Mouse (Mus musculus): ENCODE measurements at regions not wholly inside any gene's neighbourhood (a gene's known extent, or its start where the extent isn't known, plus 50 kb on each side); places are given as distances from the start of the nearest gene placed in this dataset.

GRCm38 (mm10) chr4:55859211-55859761 is 327.0 kb upstream of the Klf4 start:
- Histone ChIP-seq H3K27me3 (ENCODE audit: insufficient read depth, low read length) (no peaks in the 10 kb centered on the region), H3K4me3 (replicated peaks; ENCODE audit: low read length) (no peak overlapping the region), H3K4me1 (replicated peaks; ENCODE audit: low read depth, low read length) (no peaks in the 10 kb centered on the region), H3K36me3 (ENCODE audit: insufficient read depth, low read length) (no peaks in the 10 kb centered on the region), H3K9me3 (ENCODE audit: low read length) (no peaks in the 10 kb centered on the region)
- TF ChIP-seq CTCF (conservative IDR thresholded peaks at IDR 0.05; ENCODE audit: low read length) (no peak), NANOG (IDR thresholded peaks at IDR 0.05; ENCODE audit: borderline replicate concordance, low read length) (no peak), POU5F1 (IDR thresholded peaks at IDR 0.05; ENCODE audit: borderline replicate concordance, low read length) (no peak)

- Histone ChIP-seq H3K4me3 (replicated peaks; ENCODE audit: low read length) (no peak overlapping the region), H3K36me3 (ENCODE audit: insufficient read depth, low read length) (no peaks in the 10 kb centered on the region), H3K9me3 (ENCODE audit: low read length) (no peaks in the 10 kb centered on the region)
Observed at GRCm38 (mm10) chr4:55851430-55851829, 319.2 kb upstream of the Klf4 start.

GRCm38 (mm10) chr4:55851027-55851426 is 318.8 kb upstream of the Klf4 start:
- H3K36me3 ChIP-seq (ENCODE audit: insufficient read depth, low read length): no peaks in the 10 kb centered on the region
- no peak overlapping the region for H3K4me3 ChIP-seq (replicated peaks; ENCODE audit: low read length)
- no peaks in the 10 kb centered on the region for H3K9me3 ChIP-seq (ENCODE audit: low read length)
- no peak for TF ChIP-seq CTCF (conservative IDR thresholded peaks at IDR 0.05; ENCODE audit: low read length)
- TF ChIP-seq POU5F1 (IDR thresholded peaks at IDR 0.05; ENCODE audit: borderline replicate concordance, low read length): no peak
- H3K4me1 ChIP-seq (replicated peaks; ENCODE audit: low read depth, low read length): no peaks in the 10 kb centered on the region
- H3K27me3 ChIP-seq (ENCODE audit: insufficient read depth, low read length): no peaks in the 10 kb centered on the region

More at GRCm38 (mm10) chr4:55851430-55851829, 319.2 kb upstream of the Klf4 start:
- no peaks in the 10 kb centered on the region for H3K4me1 ChIP-seq (replicated peaks; ENCODE audit: low read depth, low read length)
- no peak for TF ChIP-seq NANOG (IDR thresholded peaks at IDR 0.05; ENCODE audit: borderline replicate concordance, low read length)
- no peak for TF ChIP-seq POU5F1 (IDR thresholded peaks at IDR 0.05; ENCODE audit: borderline replicate concordance, low read length)
- no peaks in the 10 kb centered on the region for H3K27me3 ChIP-seq (ENCODE audit: insufficient read depth, low read length)

GRCm38 (mm10) chr4:55843727-55844401 is 311.6 kb upstream of the Klf4 start:
- Histone ChIP-seq H3K36me3 (ENCODE audit: insufficient read depth, low read length) (no peaks in the 10 kb centered on the region), H3K9me3 (ENCODE audit: low read length) (no peaks in the 10 kb centered on the region), H3K4me3 (replicated peaks; ENCODE audit: low read length) (no peak overlapping the region), H3K27me3 (ENCODE audit: insufficient read depth, low read length) (no peaks in the 10 kb centered on the region), H3K4me1 (replicated peaks; ENCODE audit: low read depth, low read length) (no peaks in the 10 kb centered on the region)
- no peak for TF ChIP-seq CTCF (conservative IDR thresholded peaks at IDR 0.05; ENCODE audit: low read length)
- TF ChIP-seq NANOG (IDR thresholded peaks at IDR 0.05; ENCODE audit: borderline replicate concordance, low read length): no peak
- no peak for TF ChIP-seq POU5F1 (IDR thresholded peaks at IDR 0.05; ENCODE audit: borderline replicate concordance, low read length)

GRCm38 (mm10) chr4:55838568-55838967 is 306.3 kb upstream of the Klf4 start:
- TF ChIP-seq NANOG (IDR thresholded peaks at IDR 0.05; ENCODE audit: borderline replicate concordance, low read length) (no peak), CTCF (conservative IDR thresholded peaks at IDR 0.05; ENCODE audit: low read length) (no peak)
- H3K4me3 ChIP-seq (replicated peaks; ENCODE audit: low read length): no peak overlapping the region
- H3K27me3 ChIP-seq (ENCODE audit: insufficient read depth, low read length): no peaks in the 10 kb centered on the region
- no peaks in the 10 kb centered on the region for H3K4me1 ChIP-seq (replicated peaks; ENCODE audit: low read depth, low read length)
- peaks cover 14% of the 10 kb centered on the region for H3K9me3 ChIP-seq (ENCODE audit: low read length)
- H3K36me3 ChIP-seq (ENCODE audit: insufficient read depth, low read length): no peaks in the 10 kb centered on the region

GRCm38 (mm10) chr4:55824047-55824760 is 291.9 kb upstream of the Klf4 start:
- no peak overlapping the region for H3K4me3 ChIP-seq (replicated peaks; ENCODE audit: low read length)
- H3K36me3 ChIP-seq (ENCODE audit: insufficient read depth, low read length): no peaks in the 10 kb centered on the region
- no peaks in the 10 kb centered on the region for H3K4me1 ChIP-seq (replicated peaks; ENCODE audit: low read depth, low read length)
- no peaks in the 10 kb centered on the region for H3K27me3 ChIP-seq (ENCODE audit: insufficient read depth, low read length)
- H3K9me3 ChIP-seq (ENCODE audit: low read length): no peaks in the 10 kb centered on the region
- TF ChIP-seq NANOG (IDR thresholded peaks at IDR 0.05; ENCODE audit: borderline replicate concordance, low read length) (no peak), POU5F1 (IDR thresholded peaks at IDR 0.05; ENCODE audit: borderline replicate concordance, low read length) (no peak), CTCF (conservative IDR thresholded peaks at IDR 0.05; ENCODE audit: low read length) (no peak)

GRCm38 (mm10) chr4:55823583-55823982 is 291.3 kb upstream of the Klf4 start:
- Histone ChIP-seq H3K4me1 (replicated peaks; ENCODE audit: low read depth, low read length) (no peaks in the 10 kb centered on the region), H3K4me3 (replicated peaks; ENCODE audit: low read length) (no peak overlapping the region)
- TF ChIP-seq POU5F1 (IDR thresholded peaks at IDR 0.05; ENCODE audit: borderline replicate concordance, low read length) (no peak), NANOG (IDR thresholded peaks at IDR 0.05; ENCODE audit: borderline replicate concordance, low read length) (no peak), CTCF (conservative IDR thresholded peaks at IDR 0.05; ENCODE audit: low read length) (no peak)

GRCm38 (mm10) chr4:55817035-55817818 is 285.0 kb upstream of the Klf4 start:
- Histone ChIP-seq H3K36me3 (ENCODE audit: insufficient read depth, low read length) (no peaks in the 10 kb centered on the region), H3K9me3 (ENCODE audit: low read length) (no peaks in the 10 kb centered on the region), H3K4me1 (replicated peaks; ENCODE audit: low read depth, low read length) (no peaks in the 10 kb centered on the region), H3K27me3 (ENCODE audit: insufficient read depth, low read length) (no peaks in the 10 kb centered on the region), H3K4me3 (replicated peaks; ENCODE audit: low read length) (no peak overlapping the region)
- no peak for TF ChIP-seq CTCF (conservative IDR thresholded peaks at IDR 0.05; ENCODE audit: low read length)
- TF ChIP-seq NANOG (IDR thresholded peaks at IDR 0.05; ENCODE audit: borderline replicate concordance, low read length): no peak
- TF ChIP-seq POU5F1 (IDR thresholded peaks at IDR 0.05; ENCODE audit: borderline replicate concordance, low read length): no peak

More at GRCm38 (mm10) chr4:55823583-55823982, 291.3 kb upstream of the Klf4 start:
- Histone ChIP-seq H3K27me3 (ENCODE audit: insufficient read depth, low read length) (no peaks in the 10 kb centered on the region), H3K36me3 (ENCODE audit: insufficient read depth, low read length) (no peaks in the 10 kb centered on the region), H3K9me3 (ENCODE audit: low read length) (no peaks in the 10 kb centered on the region)

All from E14TG2a.4 (cell line).